Mouse (Mus musculus): ENCODE data around the gene Gde1. TPM values are rescaled to one million over a fixed set of nuclear protein-coding genes. Genes with fewer than 3 reads are reported as not detected.
A peak's percentile ranks its signal among the peaks of the same experiment; 100 is the strongest.

The Gde1 gene
- polyA plus RNA-seq, 1 experiment from 2014 or later, result 74.6 TPM

DNA sequence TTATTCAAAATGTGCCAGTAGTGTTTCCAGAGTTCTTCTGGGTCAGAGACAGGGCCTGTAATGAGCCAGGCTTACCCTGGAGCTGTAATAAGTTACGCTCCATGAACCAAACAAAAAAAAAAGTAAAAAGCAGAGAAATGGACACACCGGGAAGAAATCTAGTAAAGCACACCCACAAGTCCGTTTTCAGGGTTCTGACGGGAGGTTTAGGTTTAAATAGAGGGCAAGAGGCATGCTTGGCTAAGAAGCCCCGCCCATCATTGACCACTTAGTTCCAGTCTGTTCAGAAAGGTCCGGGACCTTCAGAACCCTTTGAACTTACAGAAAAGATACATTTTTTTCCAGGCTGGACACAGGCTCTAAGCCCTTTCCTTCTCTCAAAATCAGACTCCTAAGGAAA is 473 bp upstream of the Gde1 start:
- H3K4me3 ChIP-seq, result peak overlapping the region; percentile 86
- no peaks in the 10 kb centered on the region for H3K27me3 ChIP-seq (replicated peaks)
- no peaks in the 10 kb centered on the region for H3K9me3 ChIP-seq (replicated peaks)
- H3K4me1 ChIP-seq (replicated peaks), result peaks cover 25% of the 10 kb centered on the region
- H3K27ac ChIP-seq (ENCODE audit: poor library complexity, severe bottlenecking), result peak overlapping the region; percentile 75; the same call in 1 of the 2 replicates
- H3K4me2 ChIP-seq, result peak overlapping the region; percentile 95
- H3K36me3 ChIP-seq, result peaks cover 5% of the 10 kb centered on the region; the same call in 1 of the 2 replicates
- WGBS, result 55% methylated on average over 6 of the region's 6 CpGs
- 0 out of 2 replicates have a peak overlapping the region, but pooled peaks have one; percentile 87 for H3K9ac ChIP-seq
- no peak for ATAC-seq (ENCODE audit: insufficient number of reproducible peaks, low FRiP score)

DNA sequence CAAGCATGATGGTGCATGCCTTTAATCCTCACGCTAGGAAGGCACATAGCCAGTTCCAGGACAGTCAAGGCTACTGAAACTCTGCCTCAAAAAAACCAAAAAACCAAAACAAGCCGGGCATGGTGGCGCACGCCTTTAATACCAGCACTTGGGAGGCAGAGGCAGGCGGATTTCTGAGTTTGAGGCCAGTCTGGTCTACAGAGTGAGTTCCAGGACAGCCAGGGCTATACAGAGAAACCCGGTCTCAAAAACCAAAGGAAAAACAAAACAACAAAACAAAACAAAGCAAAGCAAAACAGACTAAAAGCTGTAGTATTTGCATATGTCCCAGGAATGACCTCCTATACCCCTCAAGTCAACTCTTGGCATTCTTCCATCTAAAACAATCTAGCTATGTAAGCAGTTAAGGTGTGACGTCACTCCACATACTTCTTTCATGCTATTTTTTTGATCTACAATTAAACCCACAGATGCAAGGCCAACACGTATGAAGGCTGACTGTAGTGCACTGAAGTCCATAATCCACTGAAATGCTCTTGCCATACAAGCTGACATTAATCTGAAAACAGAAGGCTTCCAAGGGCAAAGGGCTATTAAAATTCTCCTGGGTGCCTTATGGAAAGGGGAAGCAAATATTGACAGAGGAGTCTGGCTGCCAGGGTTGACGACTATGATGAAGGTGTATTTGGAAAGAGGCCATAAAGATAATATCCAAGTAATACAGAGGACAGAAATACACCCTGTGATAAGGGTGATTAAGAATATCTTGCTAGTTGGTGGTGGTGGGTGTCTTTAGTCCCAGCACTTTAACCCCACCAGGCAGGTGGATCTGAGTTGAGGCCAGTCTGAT is 1.4 kb downstream of the Gde1 start:
- H3K9ac ChIP-seq, result no peak overlapping the region
- H3K27me3 ChIP-seq (replicated peaks), result no peaks in the 10 kb centered on the region
- peaks cover 25% of the 10 kb centered on the region for H3K4me1 ChIP-seq (replicated peaks)
- H3K4me2 ChIP-seq, result peak overlapping the region; percentile 95
- H3K9me3 ChIP-seq (replicated peaks), result no peaks in the 10 kb centered on the region
- ATAC-seq (ENCODE audit: insufficient number of reproducible peaks, low FRiP score), result no peak
- H3K36me3 ChIP-seq, result peaks cover 5% of the 10 kb centered on the region; the same call in 1 of the 2 replicates
- 72% methylated on average over 9 of the region's 9 CpGs for WGBS
- no peak overlapping the region for H3K27ac ChIP-seq (ENCODE audit: poor library complexity, severe bottlenecking)
- H3K4me3 ChIP-seq, result peak overlapping the region; percentile 86

DNA sequence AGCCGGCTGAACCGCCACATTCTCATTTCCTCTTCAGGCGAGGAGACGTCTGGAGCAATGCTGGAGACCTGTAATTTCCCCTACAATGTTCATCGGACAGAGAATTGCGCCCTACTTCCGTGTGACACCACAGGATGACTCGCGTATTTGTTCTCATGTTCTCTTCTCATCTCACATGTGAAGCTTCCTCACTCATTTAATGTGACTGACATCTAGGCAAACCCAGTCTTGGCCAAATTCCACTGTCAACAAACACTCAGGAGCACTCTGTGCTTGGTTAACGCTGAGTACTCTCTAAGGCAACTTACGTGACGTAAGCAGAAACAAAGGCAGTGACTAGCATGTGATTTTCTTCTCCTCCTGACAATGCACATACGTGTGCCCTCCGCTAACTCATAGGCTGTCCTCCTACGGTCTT is 2.4 kb downstream of the Gde1 start:
- H3K4me3 ChIP-seq, result no peak overlapping the region
- H3K36me3 ChIP-seq, result peaks cover 14% of the 10 kb centered on the region
- ATAC-seq (ENCODE audit: insufficient number of reproducible peaks, low FRiP score), result no peak
- no peaks in the 10 kb centered on the region for H3K9me3 ChIP-seq (replicated peaks)
- no peak overlapping the region for H3K9ac ChIP-seq
- no peaks in the 10 kb centered on the region for H3K27me3 ChIP-seq (replicated peaks)
- 85% methylated on average over 15 of the region's 15 CpGs for WGBS
- H3K27ac ChIP-seq (ENCODE audit: poor library complexity, severe bottlenecking), result no peak overlapping the region
- H3K4me1 ChIP-seq (replicated peaks), result peaks cover 25% of the 10 kb centered on the region
- no peak overlapping the region for H3K4me2 ChIP-seq

DNA sequence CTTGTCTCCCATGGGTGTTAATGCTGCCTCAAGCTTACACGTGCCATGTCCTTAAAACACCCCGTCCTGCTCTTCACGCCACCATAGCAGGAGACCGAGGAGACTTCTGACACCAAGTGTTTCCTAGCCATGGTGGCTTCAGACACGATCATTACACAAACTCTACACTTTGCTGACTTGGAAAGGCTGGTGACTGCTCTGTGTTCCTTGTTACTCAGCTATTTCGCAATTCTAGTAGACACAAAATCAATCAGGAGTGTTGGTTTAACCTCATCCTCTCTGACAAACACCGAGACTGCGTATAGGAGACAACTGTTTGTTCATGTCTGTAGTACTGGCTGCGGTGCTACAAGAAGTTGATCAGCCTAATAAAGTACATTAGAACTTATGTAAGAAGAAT is 6.7 kb downstream of the Gde1 start:
- no peak overlapping the region for H3K4me3 ChIP-seq
- no peak for ATAC-seq (ENCODE audit: insufficient number of reproducible peaks, low FRiP score)
- peaks cover 7% of the 10 kb centered on the region for H3K4me1 ChIP-seq (replicated peaks)
- no peaks in the 10 kb centered on the region for H3K9me3 ChIP-seq (replicated peaks)
- H3K36me3 ChIP-seq, result peaks cover 50% of the 10 kb centered on the region
- H3K9ac ChIP-seq, result no peak overlapping the region
- 93% methylated on average over 9 of the region's 9 CpGs for WGBS
- no peak overlapping the region for H3K4me2 ChIP-seq
- H3K27me3 ChIP-seq (replicated peaks), result no peaks in the 10 kb centered on the region
- no peak overlapping the region for H3K27ac ChIP-seq (ENCODE audit: poor library complexity, severe bottlenecking)

DNA sequence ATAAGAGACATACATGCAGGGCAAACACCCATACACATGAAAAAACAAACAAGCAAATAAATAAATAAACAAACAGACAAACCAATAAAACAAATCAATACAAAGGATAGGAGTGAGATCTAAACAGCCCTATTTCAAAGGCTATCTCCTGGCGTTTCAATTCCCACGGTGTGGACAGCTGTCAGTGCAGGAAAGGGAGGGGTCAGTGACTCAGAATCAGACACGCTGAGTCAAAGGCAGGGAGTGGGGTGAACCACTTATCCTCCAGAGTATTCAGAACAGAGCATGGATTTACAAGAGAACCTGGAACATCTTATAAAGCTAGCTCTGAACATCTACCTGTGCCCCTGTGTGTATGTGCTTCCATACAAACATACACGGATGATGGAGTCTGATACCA is 8.4 kb downstream of the Gde1 start:
- Histone ChIP-seq H3K4me3 (no peak overlapping the region), H3K4me2 (no peak overlapping the region), H3K4me1 (replicated peaks) (no peaks in the 10 kb centered on the region), H3K27me3 (replicated peaks) (no peaks in the 10 kb centered on the region), H3K36me3 (peaks cover 52% of the 10 kb centered on the region), H3K9ac (no peak overlapping the region), H3K9me3 (replicated peaks) (no peaks in the 10 kb centered on the region), H3K27ac (ENCODE audit: poor library complexity, severe bottlenecking) (no peak overlapping the region)
- ATAC-seq (ENCODE audit: insufficient number of reproducible peaks, low FRiP score), result no peak
- 69% methylated on average over 4 of the region's 4 CpGs for WGBS

DNA sequence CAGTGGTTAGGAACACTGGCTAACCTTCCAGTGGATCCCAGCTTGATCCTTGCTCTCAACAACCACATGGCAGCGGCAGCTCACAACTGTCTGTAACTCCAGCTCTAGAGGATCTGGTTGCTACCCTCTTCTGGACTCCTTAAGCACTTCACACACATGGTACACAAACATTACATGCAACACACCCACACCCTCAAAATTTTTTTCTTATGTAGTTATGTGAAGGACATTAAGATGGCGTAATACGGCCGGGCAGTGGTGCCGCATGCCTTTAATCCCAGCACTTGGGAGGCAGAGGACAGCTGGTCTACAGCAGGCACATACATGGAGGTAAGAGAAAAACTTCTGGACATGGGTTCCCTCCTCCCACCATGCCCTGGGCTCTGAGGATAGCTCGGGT is 9.4 kb downstream of the Gde1 start:
- ATAC-seq (ENCODE audit: insufficient number of reproducible peaks, low FRiP score), result no peak
- no peaks in the 10 kb centered on the region for H3K4me1 ChIP-seq (replicated peaks)
- H3K4me2 ChIP-seq, result no peak overlapping the region
- no peak overlapping the region for H3K4me3 ChIP-seq
- H3K27ac ChIP-seq (ENCODE audit: poor library complexity, severe bottlenecking), result no peak overlapping the region
- WGBS, result 93% methylated on average over 6 of the region's 6 CpGs
- H3K9ac ChIP-seq, result no peak overlapping the region
- H3K27me3 ChIP-seq (replicated peaks), result no peaks in the 10 kb centered on the region
- H3K9me3 ChIP-seq (replicated peaks), result no peaks in the 10 kb centered on the region
- peaks cover 62% of the 10 kb centered on the region for H3K36me3 ChIP-seq

DNA sequence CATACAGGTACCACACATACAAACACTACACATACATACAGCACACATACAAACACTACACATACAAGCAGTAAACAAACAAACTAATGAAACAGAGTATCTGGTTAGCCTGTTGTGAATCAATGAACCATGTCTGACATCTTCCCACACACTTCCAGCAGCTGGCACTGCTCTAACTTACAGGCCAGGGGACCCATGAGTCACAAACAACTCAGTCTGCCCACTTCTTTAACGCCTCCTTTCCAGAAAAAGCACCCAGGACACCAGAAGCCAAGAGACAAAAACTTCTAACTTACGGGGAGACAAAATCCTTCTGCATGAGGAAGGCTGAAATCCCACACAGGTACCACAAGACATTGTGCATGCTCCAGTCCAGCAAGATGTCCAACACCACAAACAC is 14.3 kb downstream of the Gde1 start:
- no peak overlapping the region for H3K27ac ChIP-seq (ENCODE audit: poor library complexity, severe bottlenecking)
- no peaks in the 10 kb centered on the region for H3K4me1 ChIP-seq (replicated peaks)
- peaks cover 75% of the 10 kb centered on the region for H3K36me3 ChIP-seq
- no peak overlapping the region for H3K9ac ChIP-seq
- no peaks in the 10 kb centered on the region for H3K9me3 ChIP-seq (replicated peaks)
- H3K4me2 ChIP-seq, result no peak overlapping the region
- no peak for ATAC-seq (ENCODE audit: insufficient number of reproducible peaks, low FRiP score)
- WGBS, result 90% methylated on average over 2 of the region's 2 CpGs
- no peak overlapping the region for H3K4me3 ChIP-seq
- H3K27me3 ChIP-seq (replicated peaks), result 0 out of 2 replicates have a peak, but pooled peaks cover 9% of the 10 kb centered on the region

DNA sequence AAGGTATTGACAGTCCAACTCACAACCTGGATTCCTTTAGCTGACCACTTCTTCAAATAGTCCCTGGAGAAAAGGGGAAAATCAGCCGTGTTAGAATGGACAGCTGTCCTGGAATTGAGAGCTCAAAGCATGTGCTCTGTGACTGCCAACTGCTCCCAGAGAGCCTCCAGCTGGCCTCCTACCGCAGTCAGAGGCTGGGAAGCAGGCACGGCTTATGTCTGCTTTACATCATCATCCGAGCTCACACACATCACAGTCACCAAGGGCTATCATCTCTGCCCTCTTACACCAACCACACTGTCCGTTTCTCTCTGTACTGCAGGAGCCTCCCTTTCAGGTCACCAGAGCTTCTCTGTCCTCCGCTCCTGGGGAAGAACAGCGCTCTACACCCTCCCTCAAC is 16.5 kb downstream of the Gde1 start:
- Histone ChIP-seq H3K36me3 (peaks cover 57% of the 10 kb centered on the region), H3K27ac (ENCODE audit: poor library complexity, severe bottlenecking) (no peak overlapping the region), H3K4me2 (no peak overlapping the region), H3K27me3 (replicated peaks) (peaks cover 29% of the 10 kb centered on the region), H3K9ac (no peak overlapping the region), H3K4me1 (replicated peaks) (no peaks in the 10 kb centered on the region), H3K4me3 (no peak overlapping the region), H3K9me3 (replicated peaks) (no peaks in the 10 kb centered on the region)
- ATAC-seq (ENCODE audit: insufficient number of reproducible peaks, low FRiP score), result no peak
- WGBS, result 80% methylated on average over 7 of the region's 7 CpGs

DNA sequence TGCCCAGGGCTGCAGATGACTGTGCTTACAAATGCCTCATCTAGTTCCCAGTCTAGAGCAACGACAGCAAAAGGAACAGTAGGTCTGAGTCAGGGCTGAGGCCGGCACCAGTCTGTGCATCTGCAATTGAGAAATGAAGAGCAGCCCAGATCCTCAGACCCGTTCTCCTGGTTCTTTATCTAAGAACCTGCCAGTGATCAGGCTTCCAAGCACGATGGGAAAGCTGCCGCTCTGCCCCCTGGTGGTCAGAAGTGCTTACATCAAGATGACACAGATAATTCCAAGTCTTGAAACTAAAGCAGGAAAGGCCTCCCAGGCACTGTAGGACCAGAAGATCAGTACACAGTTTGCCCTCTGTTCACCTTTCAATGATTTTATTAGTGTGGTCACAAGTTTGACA is 17.4 kb downstream of the Gde1 start:
- no peak for ATAC-seq (ENCODE audit: insufficient number of reproducible peaks, low FRiP score)
- Histone ChIP-seq H3K4me3 (no peak overlapping the region), H3K27ac (ENCODE audit: poor library complexity, severe bottlenecking) (no peak overlapping the region), H3K4me1 (replicated peaks) (no peaks in the 10 kb centered on the region), H3K9ac (no peak overlapping the region), H3K36me3 (peaks cover 53% of the 10 kb centered on the region), H3K27me3 (replicated peaks) (peaks cover 35% of the 10 kb centered on the region), H3K9me3 (replicated peaks) (no peaks in the 10 kb centered on the region), H3K4me2 (no peak overlapping the region)
- 25% methylated on average over 5 of the region's 5 CpGs for WGBS

DNA sequence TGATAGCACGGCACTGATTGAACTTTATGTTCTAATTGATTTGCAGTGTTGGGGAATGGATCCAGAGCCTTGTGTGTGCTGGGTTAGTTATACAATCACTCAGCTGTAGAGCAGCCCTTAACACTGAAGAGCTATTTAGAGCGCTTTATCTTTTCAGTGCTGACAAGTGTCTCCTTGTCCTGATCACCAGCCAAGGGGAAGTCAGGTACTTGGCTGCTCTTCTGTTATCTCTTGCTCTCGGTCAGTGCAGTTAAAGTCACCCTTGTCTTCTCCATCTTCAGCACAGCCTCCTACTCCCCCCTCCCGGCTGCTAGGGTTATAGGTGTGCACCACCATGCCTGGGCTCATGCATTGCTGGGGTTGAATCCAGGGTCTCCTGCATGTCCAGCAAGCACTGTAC is 28.8 kb downstream of the Gde1 start:
- Histone ChIP-seq H3K36me3 (no peaks in the 10 kb centered on the region), H3K27me3 (replicated peaks) (peaks cover 67% of the 10 kb centered on the region), H3K4me3 (no peak overlapping the region), H3K4me2 (no peak overlapping the region), H3K9me3 (replicated peaks) (peaks cover 6% of the 10 kb centered on the region), H3K27ac (ENCODE audit: poor library complexity, severe bottlenecking) (no peak overlapping the region), H3K4me1 (replicated peaks) (peaks cover 6% of the 10 kb centered on the region), H3K9ac (no peak overlapping the region)
- 32% methylated on average over 4 of the region's 4 CpGs for WGBS
- ATAC-seq (ENCODE audit: insufficient number of reproducible peaks, low FRiP score), result no peak

DNA sequence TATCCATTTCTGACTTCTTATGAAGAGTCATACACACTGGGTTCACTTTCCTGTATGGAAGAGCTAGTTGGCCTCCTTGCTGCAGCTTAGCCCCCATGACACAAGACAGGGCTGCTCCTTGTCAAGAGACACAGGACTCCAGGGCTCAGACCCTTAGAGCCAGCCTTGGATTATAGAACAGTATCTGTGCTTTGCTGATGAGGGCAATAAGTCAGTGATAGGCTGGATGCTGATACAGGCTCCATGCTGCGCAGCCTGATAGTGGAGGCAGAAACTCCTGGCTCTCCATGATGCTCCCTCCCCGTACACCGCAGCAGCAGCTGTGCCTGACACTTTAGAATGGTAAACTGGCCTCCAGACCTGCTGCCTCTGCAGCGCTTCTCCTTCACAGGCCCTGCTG is 35.4 kb downstream of the Gde1 start:
- no peak overlapping the region for H3K4me3 ChIP-seq
- 29% methylated on average over 4 of the region's 4 CpGs for WGBS
- no peak overlapping the region for H3K9ac ChIP-seq
- H3K9me3 ChIP-seq (replicated peaks), result peaks cover 2% of the 10 kb centered on the region
- H3K36me3 ChIP-seq, result no peaks in the 10 kb centered on the region
- no peak overlapping the region for H3K4me2 ChIP-seq
- H3K27ac ChIP-seq (ENCODE audit: poor library complexity, severe bottlenecking), result no peak overlapping the region
- ATAC-seq (ENCODE audit: insufficient number of reproducible peaks, low FRiP score), result no peak
- H3K27me3 ChIP-seq (replicated peaks), result peaks cover 86% of the 10 kb centered on the region
- no peaks in the 10 kb centered on the region for H3K4me1 ChIP-seq (replicated peaks)

DNA sequence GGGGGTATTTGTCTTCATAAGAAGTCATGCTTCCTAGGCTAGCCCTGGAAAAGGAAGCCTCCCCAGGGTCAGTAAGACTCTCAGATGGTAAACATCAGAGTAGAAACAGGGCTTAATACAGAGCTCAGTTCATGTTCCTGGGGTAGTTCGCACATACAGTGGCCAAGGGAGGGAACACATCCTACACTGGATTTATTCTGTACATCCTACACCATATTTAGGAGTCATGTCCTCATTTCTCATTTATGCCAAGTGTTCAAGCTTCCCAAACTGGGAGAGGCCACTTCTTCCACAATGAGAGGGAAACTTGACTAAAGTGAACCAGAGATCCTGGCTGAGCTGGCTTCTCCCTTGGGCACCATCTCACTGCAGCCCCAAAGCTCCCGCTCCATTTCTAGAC is 37.8 kb downstream of the Gde1 start:
- Histone ChIP-seq H3K4me3 (no peak overlapping the region), H3K36me3 (no peaks in the 10 kb centered on the region), H3K9me3 (replicated peaks) (peaks cover 7% of the 10 kb centered on the region), H3K27ac (ENCODE audit: poor library complexity, severe bottlenecking) (no peak overlapping the region), H3K9ac (no peak overlapping the region), H3K4me1 (replicated peaks) (no peaks in the 10 kb centered on the region), H3K4me2 (no peak overlapping the region), H3K27me3 (replicated peaks) (peaks cover 65% of the 10 kb centered on the region)
- ATAC-seq (ENCODE audit: insufficient number of reproducible peaks, low FRiP score), result no peak
- WGBS, result 84% methylated on average over 2 of the region's 2 CpGs
